Comparison of ENCODE assay signal across 8 mouse cellular contexts in genomic region chr4:133601721-133602218, GRCm38 (mm10). TPM values are rescaled to one million over a fixed set of nuclear protein-coding genes. Genes with fewer than 3 reads are reported as not detected.
DNase-seq lines count a peak whose midpoint lies in the region; ATAC-seq and TF ChIP-seq lines count a peak whose summit lies in the region.

TSS of gene Sfn (minus strand) at chr4:133602168.

- TF ChIP-seq CTCF in intestine, postnatal 0 days (IDR thresholded peaks at IDR 0.05; ENCODE audit: low read depth) = peak; percentile 86
- TF ChIP-seq CTCF in liver, postnatal 0 days (IDR thresholded peaks at IDR 0.05; ENCODE audit: low read depth) = peak; percentile 74

- peak within 1 kb of the TSS; percentile 82 for H3K4me2 ChIP-seq in intestine, postnatal 0 days (replicated peaks; ENCODE audit: low read depth)
- H3K4me2 ChIP-seq in liver, postnatal 0 days (ENCODE audit: low read depth, low read length) = peak within 1 kb of the TSS; percentile 57

- WGBS in intestine, postnatal 0 days = 4% methylated on average over 16 of the region's 16 CpGs
- WGBS in liver, postnatal 0 days (ENCODE audit: insufficient replicate concordance) = 4% methylated on average over 16 of the region's 16 CpGs

- no peak for ATAC-seq in cerebellum, adult (ENCODE audit: insufficient number of reproducible peaks, low FRiP score, low TSS enrichment)
- peak; percentile 74 for ATAC-seq in intestine, postnatal 0 days
- ATAC-seq in liver, postnatal 0 days = peak; percentile 10; the same call in 1 of the 2 replicates

- peak within 1 kb of the TSS; percentile 40 for H3K4me3 ChIP-seq in intestine, postnatal 0 days (ENCODE audit: low read depth, low read length)
- peak within 1 kb of the TSS; percentile 37 for H3K4me3 ChIP-seq in liver, postnatal 0 days (ENCODE audit: low read depth, low read length)

- H3K9ac ChIP-seq in intestine, postnatal 0 days (ENCODE audit: low read depth, low read length) = 0 out of 2 replicates have a peak within 1 kb of the TSS, but pooled peaks have one; percentile 26
- no peak within 1 kb of the TSS for H3K9ac ChIP-seq in liver, postnatal 0 days (replicated peaks)

- 0 out of 2 replicates have a peak, but pooled peaks cover 2% of the 10 kb centered on the region for H3K4me1 ChIP-seq in intestine, postnatal 0 days (replicated peaks; ENCODE audit: control insufficient read depth, insufficient read depth, low read length)
- H3K4me1 ChIP-seq in liver, postnatal 0 days (ENCODE audit: insufficient read depth) = peaks cover 18% of the 10 kb centered on the region

- peak; percentile 59 to 65 for DNase-seq in cerebellum, adult 18-20 months
- DNase-seq in adrenal gland, postnatal 36 days = peak; percentile 49 to 58
- DNase-seq in forelimb bud, embryonic 11.5 days (ENCODE audit: low read depth, low spot score) = peak; percentile 51
- DNase-seq in liver, postnatal 0 days = peak; percentile 76
- DNase-seq in retina, postnatal 1 day = peak; percentile 34
- DNase-seq in Muller cell, postnatal 12 days (ENCODE audit: inconsistent ontology term) = no peak

- H3K36me3 ChIP-seq in intestine, postnatal 0 days (ENCODE audit: control insufficient read depth, insufficient read depth) = peaks cover 14% of the 10 kb centered on the region; the same call in 1 of the 2 replicates
- peaks cover 23% of the 10 kb centered on the region for H3K36me3 ChIP-seq in liver, postnatal 0 days (replicated peaks; ENCODE audit: insufficient read depth, low read length)

- no peak for TF ChIP-seq EP300 in liver, postnatal 0 days (IDR thresholded peaks at IDR 0.05; ENCODE audit: low read depth)

- H3K9me3 ChIP-seq in intestine, postnatal 0 days (ENCODE audit: control insufficient read depth) = no peaks in the 10 kb centered on the region
- H3K9me3 ChIP-seq in liver, postnatal 0 days (ENCODE audit: low read length) = no peaks in the 10 kb centered on the region

- peak within 1 kb of the TSS; percentile 64; the same call in 1 of the 2 replicates for H3K27ac ChIP-seq in intestine, postnatal 0 days (ENCODE audit: low read depth, low read length)
- H3K27ac ChIP-seq in liver, postnatal 0 days (ENCODE audit: low read depth) = no peak within 1 kb of the TSS

- no peaks in the 10 kb centered on the region for H3K27me3 ChIP-seq in intestine, postnatal 0 days (replicated peaks; ENCODE audit: control insufficient read depth, insufficient read depth, low read length)
- H3K27me3 ChIP-seq in liver, postnatal 0 days (ENCODE audit: insufficient read depth, low read length) = peaks cover 22% of the 10 kb centered on the region

RNA-seq across cellular contexts. Expression of gene Sfn, which starts in this region (rescaled TPM):
- 1 to 10 TPM; 1.2 to 1.4 TPM for total RNA-seq in adrenal gland, postnatal 36 days (2021)
- 34.8 and 37.6 TPM in 2 replicates for polyA plus RNA-seq in intestine, postnatal 0 days (2015; fragmentation: Nextera tagmentation; extraction: Ambion mirVana)
- polyA plus RNA-seq in liver, postnatal 0 days (2015; fragmentation: Nextera tagmentation; extraction: Ambion mirVana) = 0.40 and 0.59 TPM in 2 replicates

Comparison
In these comparisons a context has a peak if more than half of its experiments do, and no peak if none do; other contexts are left out.
1. RNA of gene Sfn (polyA plus RNA-seq): 34.8 to 37.6 TPM in intestine, postnatal 0 days; 0.40 to 0.59 TPM in liver, postnatal 0 days; every median in the first group is over 10 times any median in the second.
2. Peak in DNase-seq, ATAC-seq, H3K4me3 ChIP-seq and H3K4me2 ChIP-seq in liver, postnatal 0 days; RNA of the gene not detected or under 1 TPM.